Mouse (Mus musculus): ENCODE measurements at regions not wholly inside any gene's neighbourhood (a gene's known extent, or its start where the extent isn't known, plus 50 kb on each side); places are given as distances from the start of the nearest gene placed in this dataset.

GRCm38 (mm10) chr6:35608336-35608735 lies 68.6 kb upstream of the Mtpn start:
- H3K9ac ChIP-seq (ENCODE audit: low read depth, poor library complexity, severe bottlenecking) = no peak overlapping the region
- H3K36me3 ChIP-seq (ENCODE audit: control insufficient read depth, insufficient read depth, low read length, poor library complexity, severe bottlenecking) = no peaks in the 10 kb centered on the region
- H3K4me3 ChIP-seq (ENCODE audit: low read depth, low read length) = no peak overlapping the region
- H3K27ac ChIP-seq (ENCODE audit: insufficient read depth, low read length) = no peak overlapping the region
- H3K9me3 ChIP-seq (replicated peaks; ENCODE audit: control insufficient read depth, insufficient read depth, low read length, poor library complexity, severe bottlenecking) = no peaks in the 10 kb centered on the region; the same call in 1 of the 2 replicates
- no peak for TF ChIP-seq CTCF (IDR thresholded peaks at IDR 0.05; ENCODE audit: low read depth, low read length)
- TF ChIP-seq POLR2A (IDR thresholded peaks at IDR 0.05; ENCODE audit: insufficient read depth, low read length) = no peak
- no peak for TF ChIP-seq EP300 (IDR thresholded peaks at IDR 0.05; ENCODE audit: insufficient read depth, low read depth, low read length)
- H3K4me1 ChIP-seq (ENCODE audit: control insufficient read depth, insufficient read depth, low read length) = no peaks in the 10 kb centered on the region
- H3K27me3 ChIP-seq (ENCODE audit: control insufficient read depth, insufficient read depth, low read length, poor library complexity, severe bottlenecking) = no peaks in the 10 kb centered on the region

- Histone ChIP-seq H3K36me3 (ENCODE audit: control insufficient read depth, insufficient read depth, low read length, poor library complexity, severe bottlenecking) (no peaks in the 10 kb centered on the region), H3K4me1 (ENCODE audit: control insufficient read depth, insufficient read depth, low read length) (no peaks in the 10 kb centered on the region), H3K4me3 (ENCODE audit: low read depth, low read length) (no peak overlapping the region), H3K9ac (ENCODE audit: low read depth, poor library complexity, severe bottlenecking) (no peak overlapping the region), H3K27me3 (ENCODE audit: control insufficient read depth, insufficient read depth, low read length, poor library complexity, severe bottlenecking) (no peaks in the 10 kb centered on the region), H3K27ac (ENCODE audit: insufficient read depth, low read length) (no peak overlapping the region), H3K9me3 (replicated peaks; ENCODE audit: control insufficient read depth, insufficient read depth, low read length, poor library complexity, severe bottlenecking) (no peaks in the 10 kb centered on the region; the same call in 1 of the 2 replicates)
- no peak for TF ChIP-seq CTCF (IDR thresholded peaks at IDR 0.05; ENCODE audit: low read depth, low read length)
- TF ChIP-seq POLR2A (IDR thresholded peaks at IDR 0.05; ENCODE audit: insufficient read depth, low read length) = no peak
- TF ChIP-seq EP300 (IDR thresholded peaks at IDR 0.05; ENCODE audit: insufficient read depth, low read depth, low read length) = no peak
Measured at GRCm38 (mm10) chr6:35605100-35605499, 65.4 kb upstream of the Mtpn start.

- H3K4me1 ChIP-seq (ENCODE audit: control insufficient read depth, insufficient read depth, low read length) = no peaks in the 10 kb centered on the region
- H3K4me3 ChIP-seq (ENCODE audit: low read depth, low read length) = no peak overlapping the region
- H3K27ac ChIP-seq (ENCODE audit: insufficient read depth, low read length) = no peak overlapping the region
- H3K36me3 ChIP-seq (ENCODE audit: control insufficient read depth, insufficient read depth, low read length, poor library complexity, severe bottlenecking) = no peaks in the 10 kb centered on the region
- H3K9me3 ChIP-seq (replicated peaks; ENCODE audit: control insufficient read depth, insufficient read depth, low read length, poor library complexity, severe bottlenecking) = no peaks in the 10 kb centered on the region; the same call in 1 of the 2 replicates
- H3K9ac ChIP-seq (ENCODE audit: low read depth, poor library complexity, severe bottlenecking) = no peak overlapping the region
- H3K27me3 ChIP-seq (ENCODE audit: control insufficient read depth, insufficient read depth, low read length, poor library complexity, severe bottlenecking) = no peaks in the 10 kb centered on the region
- TF ChIP-seq EP300 (IDR thresholded peaks at IDR 0.05; ENCODE audit: insufficient read depth, low read depth, low read length) = no peak
- TF ChIP-seq CTCF (IDR thresholded peaks at IDR 0.05; ENCODE audit: low read depth, low read length) = no peak
- TF ChIP-seq POLR2A (IDR thresholded peaks at IDR 0.05; ENCODE audit: insufficient read depth, low read length) = no peak
Measured at GRCm38 (mm10) chr6:35601373-35601772, 61.7 kb upstream of the Mtpn start.

- no peaks in the 10 kb centered on the region for H3K27me3 ChIP-seq (ENCODE audit: control insufficient read depth, insufficient read depth, low read length, poor library complexity, severe bottlenecking)
- no peak overlapping the region for H3K4me3 ChIP-seq (ENCODE audit: low read depth, low read length)
- TF ChIP-seq POLR2A (IDR thresholded peaks at IDR 0.05; ENCODE audit: insufficient read depth, low read length) (no peak), CTCF (IDR thresholded peaks at IDR 0.05; ENCODE audit: low read depth, low read length) (no peak), EP300 (IDR thresholded peaks at IDR 0.05; ENCODE audit: insufficient read depth, low read depth, low read length) (no peak)
- no peaks in the 10 kb centered on the region for H3K4me1 ChIP-seq (ENCODE audit: control insufficient read depth, insufficient read depth, low read length)
- H3K36me3 ChIP-seq (ENCODE audit: control insufficient read depth, insufficient read depth, low read length, poor library complexity, severe bottlenecking) = no peaks in the 10 kb centered on the region
- no peak overlapping the region for H3K27ac ChIP-seq (ENCODE audit: insufficient read depth, low read length)
- no peak overlapping the region for H3K9ac ChIP-seq (ENCODE audit: low read depth, poor library complexity, severe bottlenecking)
- H3K9me3 ChIP-seq (replicated peaks; ENCODE audit: control insufficient read depth, insufficient read depth, low read length, poor library complexity, severe bottlenecking) = no peaks in the 10 kb centered on the region; the same call in 1 of the 2 replicates
Measured at GRCm38 (mm10) chr6:35599841-35600240, 60.2 kb upstream of the Mtpn start.

- TF ChIP-seq EP300 (IDR thresholded peaks at IDR 0.05; ENCODE audit: insufficient read depth, low read depth, low read length) (no peak), CTCF (IDR thresholded peaks at IDR 0.05; ENCODE audit: low read depth, low read length) (no peak), POLR2A (IDR thresholded peaks at IDR 0.05; ENCODE audit: insufficient read depth, low read length) (no peak)
- no peak overlapping the region for H3K27ac ChIP-seq (ENCODE audit: insufficient read depth, low read length)
- no peaks in the 10 kb centered on the region for H3K4me1 ChIP-seq (ENCODE audit: control insufficient read depth, insufficient read depth, low read length)
- no peaks in the 10 kb centered on the region; the same call in 1 of the 2 replicates for H3K9me3 ChIP-seq (replicated peaks; ENCODE audit: control insufficient read depth, insufficient read depth, low read length, poor library complexity, severe bottlenecking)
- no peak overlapping the region for H3K9ac ChIP-seq (ENCODE audit: low read depth, poor library complexity, severe bottlenecking)
- no peaks in the 10 kb centered on the region for H3K36me3 ChIP-seq (ENCODE audit: control insufficient read depth, insufficient read depth, low read length, poor library complexity, severe bottlenecking)
- H3K4me3 ChIP-seq (ENCODE audit: low read depth, low read length) = no peak overlapping the region
- no peaks in the 10 kb centered on the region for H3K27me3 ChIP-seq (ENCODE audit: control insufficient read depth, insufficient read depth, low read length, poor library complexity, severe bottlenecking)
Measured at GRCm38 (mm10) chr6:35598406-35599185, 58.9 kb upstream of the Mtpn start.

GRCm38 (mm10) chr6:35595012-35595411 lies 55.3 kb upstream of the Mtpn start:
- Histone ChIP-seq H3K9ac (ENCODE audit: low read depth, poor library complexity, severe bottlenecking) (no peak overlapping the region), H3K4me1 (ENCODE audit: control insufficient read depth, insufficient read depth, low read length) (no peaks in the 10 kb centered on the region), H3K9me3 (replicated peaks; ENCODE audit: control insufficient read depth, insufficient read depth, low read length, poor library complexity, severe bottlenecking) (no peaks in the 10 kb centered on the region), H3K27ac (ENCODE audit: insufficient read depth, low read length) (no peak overlapping the region), H3K36me3 (ENCODE audit: control insufficient read depth, insufficient read depth, low read length, poor library complexity, severe bottlenecking) (no peaks in the 10 kb centered on the region), H3K4me3 (ENCODE audit: low read depth, low read length) (no peak overlapping the region), H3K27me3 (ENCODE audit: control insufficient read depth, insufficient read depth, low read length, poor library complexity, severe bottlenecking) (no peaks in the 10 kb centered on the region)
- TF ChIP-seq POLR2A (IDR thresholded peaks at IDR 0.05; ENCODE audit: insufficient read depth, low read length) (no peak), EP300 (IDR thresholded peaks at IDR 0.05; ENCODE audit: insufficient read depth, low read depth, low read length) (no peak), CTCF (IDR thresholded peaks at IDR 0.05; ENCODE audit: low read depth, low read length) (no peak)
